Mouse (Mus musculus) bone marrow macrophage, adult 2 months (primary cell): ENCODE results near the gene Dis3l.

Source experiments
- CTCF ChIP-seq: IDR thresholded peaks from 2 replicates; pipeline ENCODE4 v1.5.1; 2012; ENCODE audit warnings: low read depth, mild to moderate bottlenecking, low read length, moderate library complexity
- POLR2A ChIP-seq: IDR thresholded peaks from 2 replicates; pipeline ENCODE4 v1.6.1; 2012; ENCODE audit warnings: mild to moderate bottlenecking, low read depth, low read length, borderline replicate concordance

- TF ChIP-seq CTCF (no peak), POLR2A (no peak)
Measured at GRCm38 (mm10) chr9:64369871-64370270, 28.8 kb upstream of the Dis3l start.
